Mouse (Mus musculus) kidney, adult 11 months (tissue): Measurements from ENCODE around the gene Maml3.

Experiments
- DNase-seq: peaks from one replicate; pipeline ENCODE4 v3.0.0; 2022

The Maml3 gene

GRCm38 (mm10) chr3:52104636-52105151, at the start of gene Maml3:
Gene Maml3 (minus strand): TSS chr3:52105076.
- peak; percentile 87 for DNase-seq

GRCm38 (mm10) chr3:52151155-52151554, 46.3 kb upstream of the Maml3 start:
- no peak for DNase-seq

GRCm38 (mm10) chr3:52148301-52148700, 43.4 kb upstream of the Maml3 start:
- DNase-seq: no peak

DNA sequence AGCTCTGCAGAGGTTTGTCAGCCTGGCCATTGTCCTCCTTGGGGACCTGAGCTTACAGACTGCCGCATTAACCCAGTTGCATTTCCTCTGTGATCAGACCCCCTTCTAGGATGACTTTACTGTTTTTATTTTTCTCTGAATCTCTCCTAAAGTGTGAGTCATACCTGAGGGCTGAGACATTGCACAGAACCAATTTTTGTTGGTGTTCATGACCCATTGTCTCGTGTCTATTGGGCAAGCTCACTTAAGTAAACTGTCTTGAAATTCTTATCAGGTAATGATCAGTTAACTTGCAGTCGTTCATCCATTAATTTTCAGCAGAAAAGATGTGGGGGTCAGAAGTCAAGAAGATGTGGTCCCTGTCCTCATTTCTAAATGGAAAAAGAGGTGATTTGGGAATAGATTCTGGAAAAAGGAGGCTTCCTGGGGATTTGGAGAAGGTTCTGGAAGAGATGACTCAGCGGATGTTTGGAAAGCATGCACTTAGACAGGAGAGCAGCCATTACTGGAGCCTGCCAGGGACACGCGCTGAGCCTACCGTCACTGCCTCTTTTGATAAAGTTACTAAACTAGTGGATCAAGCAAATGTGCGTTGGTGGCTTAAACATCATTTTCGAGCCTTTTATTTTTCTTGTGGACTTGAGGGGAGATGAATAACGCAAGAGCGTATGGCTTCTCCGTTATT, 40.0 kb upstream of the Maml3 start:
- DNase-seq: no peak

- no peak for DNase-seq
These were observed 38.1 kb upstream of the Maml3 start for GRCm38 (mm10) chr3:52143017-52143416.

GRCm38 (mm10) chr3:52140162-52140561, 35.3 kb upstream of the Maml3 start:
- DNase-seq: no peak

- DNase-seq: no peak
These were observed 20.5 kb upstream of the Maml3 start for GRCm38 (mm10) chr3:52125421-52125820.

DNA sequence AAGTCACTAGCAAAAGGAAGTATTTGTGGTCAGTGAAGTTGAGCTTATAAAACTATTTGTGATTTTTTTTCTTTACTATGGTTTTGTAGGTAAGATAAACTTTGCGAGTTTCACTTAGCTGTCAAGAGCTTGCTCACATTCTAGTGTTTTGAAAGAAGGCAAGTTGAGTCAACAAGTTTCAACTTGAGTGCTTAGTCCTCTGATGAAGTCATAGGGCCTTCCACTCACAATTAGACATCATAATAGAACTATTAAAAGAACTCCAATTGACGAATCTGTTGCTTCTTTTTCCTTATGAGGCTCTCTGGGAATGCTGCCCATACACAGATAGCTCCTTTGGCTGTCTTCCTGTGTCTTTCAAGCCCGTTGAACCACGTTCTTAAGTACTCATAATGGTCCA, 16.0 kb upstream of the Maml3 start:
- no peak for DNase-seq

DNA sequence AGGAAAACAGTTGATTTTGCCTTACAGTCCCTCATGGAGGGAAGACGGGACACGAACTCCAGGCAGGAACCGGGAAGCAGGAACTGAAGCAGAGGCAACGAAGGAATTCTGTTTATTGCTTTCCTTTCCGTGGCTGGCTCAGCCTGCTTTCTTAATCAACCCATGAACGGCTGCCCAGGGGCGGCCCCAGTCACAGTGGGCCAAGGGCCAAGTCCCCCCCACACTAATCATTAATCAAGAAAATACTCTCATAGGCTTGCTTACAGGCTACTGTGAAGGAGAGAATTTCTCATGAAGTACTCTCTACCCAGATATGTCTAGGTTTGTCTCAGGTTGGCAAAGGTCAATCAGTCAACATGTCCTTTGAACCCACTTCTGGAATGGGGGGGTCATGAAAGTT, 14.3 kb upstream of the Maml3 start:
- peak; percentile 49 for DNase-seq

- DNase-seq: no peak
These were observed 10.5 kb upstream of the Maml3 start for GRCm38 (mm10) chr3:52115421-52115820.

- no peak for DNase-seq
These were observed 3.2 kb upstream of the Maml3 start for GRCm38 (mm10) chr3:52108027-52108426.

GRCm38 (mm10) chr3:52105156-52105555, 280 bp upstream of the Maml3 start:
- peak; percentile 27 for DNase-seq

DNA sequence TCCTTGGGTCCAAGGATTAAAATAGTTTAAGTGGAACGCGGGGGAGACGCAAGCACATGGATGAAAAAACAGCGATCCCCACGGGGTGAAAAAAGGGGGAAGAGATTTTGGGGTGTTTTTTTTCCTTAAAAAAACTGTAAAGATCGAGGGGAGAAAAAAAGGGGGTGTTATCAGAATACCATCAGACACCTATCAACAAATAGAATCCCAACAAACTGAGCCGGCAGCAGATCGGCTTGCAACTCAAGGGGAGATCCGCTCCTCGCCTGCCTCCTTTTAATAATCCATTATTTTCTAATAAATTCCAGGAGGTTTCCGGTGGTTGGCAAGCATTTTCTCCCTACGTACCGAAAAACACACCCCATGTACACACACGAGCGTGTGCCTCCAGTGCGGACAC, 668 bp downstream of the Maml3 start:
- DNase-seq: no peak

DNA sequence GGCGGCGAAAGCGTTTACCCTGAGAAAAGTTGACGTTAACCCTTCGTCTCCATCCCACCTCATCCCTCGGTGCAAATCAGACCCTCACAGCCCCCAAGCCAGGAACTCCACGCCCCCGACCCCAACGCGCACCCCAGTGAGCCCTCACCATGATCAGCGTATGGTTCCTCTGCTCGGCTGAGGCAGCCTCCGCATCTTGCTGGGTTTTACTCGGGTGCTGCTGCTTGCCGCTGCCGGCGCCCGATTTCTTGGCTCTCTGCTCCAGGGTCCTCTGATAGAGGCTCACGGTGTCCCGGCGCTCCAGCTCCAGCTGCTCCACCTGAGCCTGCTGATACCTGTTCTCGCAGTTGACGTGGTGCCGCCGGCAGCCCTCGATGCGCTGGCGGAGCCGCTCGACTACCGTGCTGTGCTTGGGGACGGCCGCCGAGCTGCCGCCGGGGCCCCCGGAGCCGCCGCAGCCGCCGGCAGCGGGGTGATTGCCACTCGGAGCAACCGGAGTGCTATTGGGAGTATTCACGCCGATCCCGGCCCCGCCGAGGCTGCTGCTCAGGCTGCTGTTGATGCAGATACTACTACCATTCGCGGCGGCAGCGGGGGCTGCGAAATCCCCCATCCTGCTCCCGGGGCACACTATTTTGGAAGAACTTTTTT, 1.2 kb downstream of the Maml3 start:
- peak; percentile 47 for DNase-seq

GRCm38 (mm10) chr3:52102601-52103530, 2.0 kb downstream of the Maml3 start:
- peak; percentile 63 for DNase-seq

DNA sequence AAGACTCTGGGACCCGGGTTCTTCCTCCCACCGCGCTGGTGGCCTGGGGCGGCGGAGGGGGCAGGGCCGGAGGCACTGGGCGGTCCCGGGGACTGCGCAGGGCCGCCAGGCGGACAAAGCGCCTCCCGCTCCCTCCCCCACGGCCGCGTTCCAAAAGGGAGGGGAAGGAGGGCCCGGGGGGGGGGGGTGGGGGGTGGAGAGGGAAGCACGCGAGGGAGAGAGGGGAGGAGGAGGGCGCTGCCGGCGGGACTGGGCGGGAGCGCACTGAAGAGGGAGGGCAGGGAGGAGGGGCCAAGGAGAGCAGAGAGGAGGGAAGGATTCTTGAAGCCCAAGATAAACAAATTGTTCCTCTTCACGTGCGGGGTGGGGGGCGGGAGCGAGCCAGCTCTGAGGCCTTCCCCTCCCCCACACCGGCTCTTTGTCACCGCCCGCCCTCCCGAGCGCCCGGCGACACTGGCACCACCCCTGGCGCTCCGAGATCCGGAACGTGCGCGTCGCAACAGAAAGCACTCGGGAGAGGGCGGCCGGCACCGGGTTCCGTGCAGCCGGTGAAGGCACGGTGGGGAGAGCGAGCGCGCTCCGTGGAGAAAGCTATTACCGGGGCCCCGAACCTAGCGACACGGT, 2.8 kb downstream of the Maml3 start:
- peak; percentile 89 for DNase-seq

DNA sequence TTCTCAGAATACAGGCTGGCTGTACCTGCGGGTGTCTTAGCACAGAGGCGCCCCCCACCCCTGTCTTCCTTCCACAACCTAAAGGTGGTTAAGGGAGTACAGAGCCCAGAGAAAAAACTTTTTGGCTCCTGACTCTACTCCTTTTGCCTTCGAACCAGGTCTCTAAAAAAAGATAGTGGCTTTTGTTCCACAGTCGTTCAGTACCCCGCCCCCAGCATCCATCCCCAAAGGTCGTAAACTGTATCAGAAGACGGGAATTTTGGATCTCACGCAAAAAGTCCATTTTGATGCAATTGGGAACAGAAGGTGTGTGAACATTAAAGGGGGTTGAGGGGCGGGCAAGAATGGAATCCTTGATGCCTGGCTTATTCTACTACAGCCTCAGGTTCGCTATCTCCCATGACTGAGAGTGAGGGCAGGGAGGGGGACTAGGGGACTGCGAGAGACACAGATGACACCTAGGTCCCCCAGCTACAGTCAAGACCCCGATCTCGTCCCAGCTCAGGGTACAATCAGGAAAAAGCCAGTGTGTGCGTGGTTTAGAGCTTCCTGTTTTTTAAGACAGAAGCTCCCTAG, 3.4 kb downstream of the Maml3 start:
- no peak for DNase-seq

- DNase-seq: no peak
These were observed 4.0 kb downstream of the Maml3 start for GRCm38 (mm10) chr3:52100926-52101325.

GRCm38 (mm10) chr3:52100306-52100705, 4.6 kb downstream of the Maml3 start:
- DNase-seq: no peak

- no peak for DNase-seq
These were observed 5.6 kb downstream of the Maml3 start for GRCm38 (mm10) chr3:52099286-52099685.

DNA sequence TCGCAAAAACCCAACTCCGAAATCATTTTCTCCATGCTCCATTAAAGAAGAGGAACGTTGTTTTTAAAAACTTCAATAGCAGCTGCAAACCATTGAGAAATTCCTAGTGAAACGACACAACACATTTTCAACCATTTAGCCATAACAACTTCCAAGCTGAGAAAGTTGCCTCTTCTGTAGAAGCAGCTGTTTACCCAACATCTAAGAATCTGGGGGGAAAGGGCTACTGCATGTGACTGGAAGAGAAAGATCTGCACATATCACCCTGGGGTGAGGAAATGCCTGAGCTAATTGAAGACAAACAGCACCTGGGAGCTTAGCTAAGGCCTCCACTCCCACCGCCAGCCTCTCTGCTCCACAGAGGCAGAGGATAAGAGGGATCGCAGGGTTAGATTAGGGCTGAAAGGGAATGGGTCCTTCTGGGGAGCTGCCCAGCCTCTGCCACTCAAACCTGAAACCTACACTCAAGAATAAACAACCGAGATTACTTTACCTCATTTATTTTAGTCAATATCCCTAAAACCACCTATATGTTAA, 13.5 kb downstream of the Maml3 start:
- no peak for DNase-seq

GRCm38 (mm10) chr3:52090230-52090873, 14.5 kb downstream of the Maml3 start:
- no peak for DNase-seq
